In genomic region chr6:113962811-113963210, GRCm38 (mm10) we compare ENCODE assay signal across 10 mouse cellular contexts.
DNase-seq lines count a peak whose midpoint lies in the region; ATAC-seq and TF ChIP-seq lines count a peak whose summit lies in the region.
"Had no signal": no experiment of that assay in that cellular context is flagged by ENCODE, and none has a peak within 500 bp of the region (broad histone marks: within the 10 kb centered on the region; RNA-seq: fewer than 3 reads in every experiment).

No protein-coding gene starts in this region.

- peak; percentile 6 for DNase-seq in kidney, adult 2 months
- DNase-seq in ES-E14 (ENCODE audit: low read depth, low spot score): peak; percentile 47
- peak; percentile 29 for DNase-seq in brain, embryonic 14.5 days (ENCODE audit: low read depth)
- peak; percentile 83 for DNase-seq in limb, embryonic 11.5 days (ENCODE audit: low spot score)
- DNase-seq in left cerebral cortex, adult 11 months (ENCODE audit: low spot score): no peak
- no peak for DNase-seq in left cerebral cortex, adult 8-10 months (ENCODE audit: low spot score in 2 of 2)
- DNase-seq in right cerebral cortex, adult 2 months (ENCODE audit: low spot score in 2 of 2): no peak

- no peaks in the 10 kb centered on the region for H3K9me3 ChIP-seq in kidney, embryonic 15.5 days (replicated peaks)
- no peaks in the 10 kb centered on the region for H3K9me3 ChIP-seq in ES-E14 (ENCODE audit: control insufficient read depth, insufficient read depth, low read depth, low read length)
- H3K9me3 ChIP-seq in limb, embryonic 11.5 days (ENCODE audit: control insufficient read depth, low read length): no peaks in the 10 kb centered on the region
- H3K9me3 ChIP-seq: forebrain, embryonic 12.5 days; limb, embryonic 15.5 days had no signal

- TF ChIP-seq POLR2A in kidney, adult 2 months (IDR thresholded peaks at IDR 0.05; ENCODE audit: low read depth, low read length): no peak
- no peak for TF ChIP-seq POLR2A in brain, embryonic 14.5 days (IDR thresholded peaks at IDR 0.05; ENCODE audit: borderline replicate concordance, extremely low read depth, insufficient read depth, insufficient read length, poor library complexity, severe bottlenecking)

- in situ Hi-C loops in ES-E14 (cut with MboI; ENCODE audit: low sequenced_read_pairs in 2 of 2, unreplicated experiment in 2 of 2): no loop called here

- ATAC-seq in kidney, embryonic 15.5 days (replicated peaks; ENCODE audit: low FRiP score): no peak; the same call in 1 of the 2 replicates
- ATAC-seq in limb, embryonic 11.5 days (ENCODE audit: insufficient number of reproducible peaks, low FRiP score, low TSS enrichment, low read depth): no peak

- 6% methylated on average over 3 of the region's 3 CpGs for WGBS in kidney, adult 2 months
- 6% methylated on average over 3 of the region's 3 CpGs for WGBS in kidney, embryonic 15.5 days
- 7% methylated on average over 3 of the region's 3 CpGs for whole genome bisulfite sequencing in limb, embryonic 11.5 days

- TF ChIP-seq CTCF in kidney, adult 2 months (conservative IDR thresholded peaks at IDR 0.05; ENCODE audit: insufficient read depth, insufficient read length, low read depth, low read length): no peak
- no peak for TF ChIP-seq CTCF in brain, embryonic 14.5 days (IDR thresholded peaks at IDR 0.05; ENCODE audit: borderline replicate concordance, extremely low read depth, insufficient read depth, insufficient read length)

- H3K9ac ChIP-seq in kidney, embryonic 15.5 days: no peak overlapping the region
- no peak overlapping the region for H3K9ac ChIP-seq in ES-E14 (ENCODE audit: insufficient read depth, low read depth, low read length, poor library complexity, severe bottlenecking)
- H3K9ac ChIP-seq in limb, embryonic 11.5 days (ENCODE audit: low read length): no peak overlapping the region
- H3K9ac ChIP-seq: forebrain, embryonic 12.5 days; limb, embryonic 15.5 days had no signal

- H3K4me2 ChIP-seq in kidney, embryonic 15.5 days: no peak overlapping the region
- no peak overlapping the region for H3K4me2 ChIP-seq in limb, embryonic 11.5 days (ENCODE audit: low read depth, severe bottlenecking)
- H3K4me2 ChIP-seq: forebrain, embryonic 12.5 days; limb, embryonic 15.5 days had no signal

- no peak overlapping the region for H3K27ac ChIP-seq in kidney, adult 2 months (ENCODE audit: insufficient read depth, low read depth, low read length)
- H3K27ac ChIP-seq in kidney, embryonic 15.5 days: no peak overlapping the region
- no peak overlapping the region for H3K27ac ChIP-seq in ES-E14 (ENCODE audit: insufficient read depth, low read depth, low read length, poor library complexity, severe bottlenecking)
- no peak overlapping the region for H3K27ac ChIP-seq in limb, embryonic 11.5 days (replicated peaks; ENCODE audit: low read depth, low read length)
- H3K27ac ChIP-seq: forebrain, embryonic 12.5 days; limb, embryonic 15.5 days had no signal

- no peaks in the 10 kb centered on the region for H3K27me3 ChIP-seq in kidney, adult 2 months (replicated peaks; ENCODE audit: control insufficient read depth, insufficient read depth, low read length)
- H3K27me3 ChIP-seq in kidney, embryonic 15.5 days: no peaks in the 10 kb centered on the region
- no peaks in the 10 kb centered on the region for H3K27me3 ChIP-seq in limb, embryonic 11.5 days (ENCODE audit: control insufficient read depth, insufficient read depth, low read length)
- H3K27me3 ChIP-seq: forebrain, embryonic 12.5 days; limb, embryonic 15.5 days had no signal

- H3K36me3 ChIP-seq in kidney, adult 2 months (ENCODE audit: control insufficient read depth, insufficient read depth, low read length): no peaks in the 10 kb centered on the region
- H3K36me3 ChIP-seq in kidney, embryonic 15.5 days: no peaks in the 10 kb centered on the region
- no peaks in the 10 kb centered on the region for H3K36me3 ChIP-seq in ES-E14 (ENCODE audit: control insufficient read depth, insufficient read depth, low read length, poor library complexity, severe bottlenecking)
- H3K36me3 ChIP-seq in limb, embryonic 11.5 days (ENCODE audit: control insufficient read depth, insufficient read depth, low read length): no peaks in the 10 kb centered on the region
- H3K36me3 ChIP-seq: forebrain, embryonic 12.5 days; limb, embryonic 15.5 days had no signal

- H3K4me1 ChIP-seq in kidney, adult 2 months (ENCODE audit: control insufficient read depth, insufficient read depth, low read length): no peaks in the 10 kb centered on the region
- no peaks in the 10 kb centered on the region for H3K4me1 ChIP-seq in kidney, embryonic 15.5 days
- no peaks in the 10 kb centered on the region for H3K4me1 ChIP-seq in ES-E14 (ENCODE audit: control insufficient read depth in 2 of 2, insufficient read depth in 2 of 2, low read length in 2 of 2, poor library complexity in 1 of 2)
- no peaks in the 10 kb centered on the region for H3K4me1 ChIP-seq in limb, embryonic 11.5 days (ENCODE audit: control insufficient read depth, insufficient read depth, low read length)
- H3K4me1 ChIP-seq: limb, embryonic 15.5 days had no signal

- H3K4me3 ChIP-seq in kidney, adult 2 months (ENCODE audit: insufficient read depth, low read depth, low read length): no peak overlapping the region
- no peak overlapping the region for H3K4me3 ChIP-seq in kidney, embryonic 15.5 days (replicated peaks)
- no peak overlapping the region for H3K4me3 ChIP-seq in ES-E14 (ENCODE audit: insufficient read depth in 1 of 2, low read depth in 1 of 2, low read length in 2 of 2, poor library complexity in 1 of 2, severe bottlenecking in 1 of 2)
- no peak overlapping the region for H3K4me3 ChIP-seq in limb, embryonic 11.5 days (ENCODE audit: low read depth, low read length)
- H3K4me3 ChIP-seq: forebrain, embryonic 12.5 days; limb, embryonic 15.5 days had no signal

TF ChIP-seq in ES-E14, 5 proteins besides CTCF, POLR2A, EP300 and RAD21:
- no peak for TF ChIP-seq HCFC1 (IDR thresholded peaks at IDR 0.05; ENCODE audit: borderline replicate concordance, insufficient read depth, low read length)
- TF ChIP-seq CHD2 (IDR thresholded peaks at IDR 0.05; ENCODE audit: low read depth, low read length): no peak
- peak; percentile 94 for TF ChIP-seq MAFK (IDR thresholded peaks at IDR 0.05; ENCODE audit: insufficient read depth, low read depth, low read length)

Comparison
In these comparisons a context has a peak if more than half of its experiments do, and no peak if none do; other contexts are left out.
1. DNase-seq: peak in kidney, adult 2 months (single experiment), ES-E14 (single experiment), brain, embryonic 14.5 days (single experiment) and limb, embryonic 11.5 days (single experiment); none in left cerebral cortex, adult 11 months (single experiment), left cerebral cortex, adult 8-10 months (0 of 2) and right cerebral cortex, adult 2 months (0 of 2).